Mouse (Mus musculus) bone marrow macrophage, adult 2 months (primary cell): ENCODE results near the gene Jph3.

ENCODE experiments used
- CTCF ChIP-seq: IDR thresholded peaks from 2 replicates; pipeline ENCODE4 v1.5.1; 2012; ENCODE audit warnings: low read depth, mild to moderate bottlenecking, low read length, moderate library complexity
- POLR2A ChIP-seq: IDR thresholded peaks from 2 replicates; pipeline ENCODE4 v1.6.1; 2012; ENCODE audit warnings: mild to moderate bottlenecking, low read depth, low read length, borderline replicate concordance

DNA sequence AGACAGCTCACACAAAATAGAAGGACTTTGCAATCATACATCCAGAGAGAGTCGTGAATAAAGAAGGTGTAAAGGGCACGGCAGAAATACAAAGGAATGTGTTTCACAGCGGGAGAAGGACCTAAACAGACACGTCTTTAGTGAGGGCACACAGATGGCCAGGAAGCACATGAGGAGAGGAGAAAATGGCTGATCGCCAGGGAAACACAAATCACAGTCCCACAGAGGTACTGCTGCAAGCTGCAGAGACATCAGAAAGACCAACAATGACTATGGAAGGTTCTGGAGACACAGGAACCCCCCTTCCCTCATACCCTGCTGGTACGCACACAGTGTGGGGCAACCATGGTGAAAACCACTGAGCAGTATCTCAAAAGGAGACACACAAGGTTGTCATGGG is 8.4 kb upstream of the Jph3 start:
- TF ChIP-seq CTCF (no peak), POLR2A (no peak)
